Mouse (Mus musculus): Measurements from ENCODE around the gene Them5. TPM values are rescaled to one million over a fixed set of nuclear protein-coding genes. Genes with fewer than 3 reads are reported as not detected.

The Them5 gene
- polyA plus RNA-seq, 1 experiment from 2014 or later: not detected

GRCm38 (mm10) chr3:94373597-94374011 is 31.7 kb downstream of the Them5 start:
- no peaks in the 10 kb centered on the region for H3K36me3 ChIP-seq

GRCm38 (mm10) chr3:94374636-94375035 is 32.7 kb downstream of the Them5 start:
- H3K36me3 ChIP-seq: no peaks in the 10 kb centered on the region
- no peak overlapping the region for H3K4me3 ChIP-seq
- H3K9me3 ChIP-seq: no peaks in the 10 kb centered on the region
- no peak for DNase-seq (ENCODE audit: low spot score)
- H3K4me1 ChIP-seq (replicated peaks): peaks cover 37% of the 10 kb centered on the region
- peaks cover 57% of the 10 kb centered on the region for H3K27me3 ChIP-seq (ENCODE audit: insufficient read depth, poor library complexity, severe bottlenecking)
- H3K27ac ChIP-seq: no peak overlapping the region

More at GRCm38 (mm10) chr3:94373597-94374011, 31.7 kb downstream of the Them5 start:
- WGBS: 0% methylated on average over 5 of the region's 5 CpGs
- no peak for DNase-seq (ENCODE audit: low spot score)
- H3K27me3 ChIP-seq (ENCODE audit: insufficient read depth, poor library complexity, severe bottlenecking): peaks cover 55% of the 10 kb centered on the region
- H3K9me3 ChIP-seq: no peaks in the 10 kb centered on the region
- H3K4me3 ChIP-seq: peak overlapping the region; percentile 30
- peaks cover 37% of the 10 kb centered on the region for H3K4me1 ChIP-seq (replicated peaks)
- no peak overlapping the region for H3K27ac ChIP-seq

- H3K36me3 ChIP-seq: no peaks in the 10 kb centered on the region
- WGBS: 68% methylated on average over 2 of the region's 2 CpGs
- H3K9me3 ChIP-seq: no peaks in the 10 kb centered on the region
- no peak for DNase-seq (ENCODE audit: low spot score)
- H3K4me1 ChIP-seq (replicated peaks): peaks cover 42% of the 10 kb centered on the region
- no peak overlapping the region for H3K27ac ChIP-seq
- H3K27me3 ChIP-seq (ENCODE audit: insufficient read depth, poor library complexity, severe bottlenecking): peaks cover 57% of the 10 kb centered on the region
- H3K4me3 ChIP-seq: no peak overlapping the region
Observed at GRCm38 (mm10) chr3:94375146-94375545, 33.2 kb downstream of the Them5 start.

GRCm38 (mm10) chr3:94375861-94376260 is 34.0 kb downstream of the Them5 start:
- no peaks in the 10 kb centered on the region for H3K9me3 ChIP-seq
- no peak overlapping the region for H3K4me3 ChIP-seq
- H3K36me3 ChIP-seq: no peaks in the 10 kb centered on the region
- no peak for DNase-seq (ENCODE audit: low spot score)
- no peak overlapping the region for H3K27ac ChIP-seq
- H3K4me1 ChIP-seq (replicated peaks): peaks cover 48% of the 10 kb centered on the region
- WGBS: 50% methylated on average over 5 of the region's 5 CpGs
- H3K27me3 ChIP-seq (ENCODE audit: insufficient read depth, poor library complexity, severe bottlenecking): peaks cover 57% of the 10 kb centered on the region

GRCm38 (mm10) chr3:94377028-94377923 is 35.4 kb downstream of the Them5 start:
- no peak overlapping the region for H3K4me3 ChIP-seq
- 16% methylated on average over 13 of the region's 13 CpGs for WGBS

GRCm38 (mm10) chr3:94379831-94380510 is 38.1 kb downstream of the Them5 start:
- WGBS: 23% methylated on average over 9 of the region's 9 CpGs
- Histone ChIP-seq H3K4me1 (replicated peaks) (peaks cover 17% of the 10 kb centered on the region), H3K36me3 (no peaks in the 10 kb centered on the region), H3K4me3 (no peak overlapping the region), H3K27ac (0 out of 2 replicates have a peak overlapping the region, but pooled peaks have one; percentile 29), H3K27me3 (ENCODE audit: insufficient read depth, poor library complexity, severe bottlenecking) (peaks cover 23% of the 10 kb centered on the region), H3K9me3 (no peaks in the 10 kb centered on the region)
- DNase-seq (ENCODE audit: low spot score): no peak

More at GRCm38 (mm10) chr3:94377028-94377923, 35.4 kb downstream of the Them5 start:
- H3K36me3 ChIP-seq: no peaks in the 10 kb centered on the region
- H3K27me3 ChIP-seq (ENCODE audit: insufficient read depth, poor library complexity, severe bottlenecking): peaks cover 50% of the 10 kb centered on the region
- DNase-seq (ENCODE audit: low spot score): no peak
- no peak overlapping the region for H3K27ac ChIP-seq
- H3K4me1 ChIP-seq (replicated peaks): peaks cover 39% of the 10 kb centered on the region
- no peaks in the 10 kb centered on the region for H3K9me3 ChIP-seq

- 79% methylated on average over 5 of the region's 5 CpGs for WGBS
Observed at GRCm38 (mm10) chr3:94382308-94382707, 40.4 kb downstream of the Them5 start.

GRCm38 (mm10) chr3:94383476-94383875 is 41.6 kb downstream of the Them5 start:
- 0 out of 2 replicates have a peak, but pooled peaks cover 3% of the 10 kb centered on the region for H3K27me3 ChIP-seq (ENCODE audit: insufficient read depth, poor library complexity, severe bottlenecking)
- H3K4me3 ChIP-seq: no peak overlapping the region
- DNase-seq (ENCODE audit: low spot score): no peak
- WGBS: 69% methylated on average over 3 of the region's 3 CpGs
- no peak overlapping the region for H3K27ac ChIP-seq
- H3K4me1 ChIP-seq (replicated peaks): peaks cover 14% of the 10 kb centered on the region
- H3K36me3 ChIP-seq: no peaks in the 10 kb centered on the region
- H3K9me3 ChIP-seq: no peaks in the 10 kb centered on the region

More at GRCm38 (mm10) chr3:94382308-94382707, 40.4 kb downstream of the Them5 start:
- Histone ChIP-seq H3K27me3 (ENCODE audit: insufficient read depth, poor library complexity, severe bottlenecking) (peaks cover 5% of the 10 kb centered on the region; the same call in 1 of the 2 replicates), H3K36me3 (no peaks in the 10 kb centered on the region), H3K9me3 (no peaks in the 10 kb centered on the region), H3K4me1 (replicated peaks) (peaks cover 12% of the 10 kb centered on the region), H3K27ac (no peak overlapping the region), H3K4me3 (no peak overlapping the region)
- no peak for DNase-seq (ENCODE audit: low spot score)

GRCm38 (mm10) chr3:94386671-94387070 is 44.8 kb downstream of the Them5 start:
- H3K27ac ChIP-seq: no peak overlapping the region
- H3K27me3 ChIP-seq (ENCODE audit: insufficient read depth, poor library complexity, severe bottlenecking): no peaks in the 10 kb centered on the region
- no peak for DNase-seq (ENCODE audit: low spot score)
- 0 out of 2 replicates have a peak, but pooled peaks cover 3% of the 10 kb centered on the region for H3K4me1 ChIP-seq (replicated peaks)
- 78% methylated on average over 4 of the region's 4 CpGs for WGBS
- H3K36me3 ChIP-seq: no peaks in the 10 kb centered on the region
- no peak overlapping the region for H3K4me3 ChIP-seq
- H3K9me3 ChIP-seq: no peaks in the 10 kb centered on the region

GRCm38 (mm10) chr3:94387391-94387790 is 45.5 kb downstream of the Them5 start:
- Histone ChIP-seq H3K36me3 (no peaks in the 10 kb centered on the region), H3K27me3 (ENCODE audit: insufficient read depth, poor library complexity, severe bottlenecking) (no peaks in the 10 kb centered on the region), H3K9me3 (no peaks in the 10 kb centered on the region), H3K4me1 (replicated peaks) (0 out of 2 replicates have a peak, but pooled peaks cover 3% of the 10 kb centered on the region), H3K27ac (no peak overlapping the region), H3K4me3 (no peak overlapping the region)
- WGBS: 89% methylated on average over 10 of the region's 10 CpGs
- DNase-seq (ENCODE audit: low spot score): no peak

- no peak for DNase-seq (ENCODE audit: low spot score)
- Histone ChIP-seq H3K36me3 (no peaks in the 10 kb centered on the region), H3K4me1 (replicated peaks) (0 out of 2 replicates have a peak, but pooled peaks cover 3% of the 10 kb centered on the region), H3K27ac (no peak overlapping the region), H3K9me3 (no peaks in the 10 kb centered on the region), H3K27me3 (ENCODE audit: insufficient read depth, poor library complexity, severe bottlenecking) (no peaks in the 10 kb centered on the region), H3K4me3 (no peak overlapping the region)
- 81% methylated on average over 5 of the region's 5 CpGs for WGBS
Observed at GRCm38 (mm10) chr3:94388047-94388446, 46.1 kb downstream of the Them5 start.

- Histone ChIP-seq H3K4me1 (replicated peaks) (0 out of 2 replicates have a peak, but pooled peaks cover 3% of the 10 kb centered on the region), H3K27ac (no peak overlapping the region), H3K36me3 (no peaks in the 10 kb centered on the region), H3K4me3 (no peak overlapping the region), H3K9me3 (no peaks in the 10 kb centered on the region), H3K27me3 (ENCODE audit: insufficient read depth, poor library complexity, severe bottlenecking) (no peaks in the 10 kb centered on the region)
- WGBS: 95% methylated on average over 16 of the region's 16 CpGs
- DNase-seq (ENCODE audit: low spot score): no peak
Observed at GRCm38 (mm10) chr3:94389420-94389819, 47.5 kb downstream of the Them5 start.

- H3K4me3 ChIP-seq: no peak overlapping the region
- no peaks in the 10 kb centered on the region for H3K36me3 ChIP-seq
- 89% methylated on average over 5 of the region's 5 CpGs for WGBS
- H3K9me3 ChIP-seq: no peaks in the 10 kb centered on the region
- H3K27ac ChIP-seq: no peak overlapping the region
- H3K4me1 ChIP-seq (replicated peaks): 0 out of 2 replicates have a peak, but pooled peaks cover 3% of the 10 kb centered on the region
- no peak for DNase-seq (ENCODE audit: low spot score)
- no peaks in the 10 kb centered on the region for H3K27me3 ChIP-seq (ENCODE audit: insufficient read depth, poor library complexity, severe bottlenecking)
Observed at GRCm38 (mm10) chr3:94391001-94391400, 49.1 kb downstream of the Them5 start.
